8 mouse cellular contexts compared by ENCODE assay signal in genomic region chr2:178327466-178328040, GRCm38 (mm10).
DNase-seq lines count a peak whose midpoint lies in the region; ATAC-seq and TF ChIP-seq lines count a peak whose summit lies in the region.

No protein-coding gene starts in this region.

- DNase-seq in adrenal gland, adult 18-20 months (ENCODE audit: low spot score in 2 of 2), result peak; percentile 6 to 36
- DNase-seq in cerebellum, postnatal 25 days, result peak; percentile 80 to 86
- peak; percentile 36 for DNase-seq in gastrocnemius, adult 18-20 months (ENCODE audit: low spot score)
- peak; percentile 83 for DNase-seq in hindbrain, embryonic 14.5 days (ENCODE audit: low spot score)
- peak; percentile 63 to 77 for DNase-seq in layer of hippocampus, postnatal 25 days (ENCODE audit: extremely low spot score in 1 of 2, low spot score in 1 of 2)
- peak; percentile 41 for DNase-seq in lung, postnatal 0 days (ENCODE audit: low spot score)
- DNase-seq in right cerebral cortex, adult 2 months (ENCODE audit: low spot score in 2 of 2), result peak; percentile 81 to 84
- no peak for DNase-seq in thymus, postnatal 10 days (ENCODE audit: low spot score in 2 of 2)

- peaks cover 8% of the 10 kb centered on the region; the same call in 1 of the 2 replicates for H3K36me3 ChIP-seq in hindbrain, embryonic 14.5 days (replicated peaks; ENCODE audit: control insufficient read depth, insufficient read depth)
- no peaks in the 10 kb centered on the region for H3K36me3 ChIP-seq in lung, postnatal 0 days (ENCODE audit: insufficient read depth, low read length)

- TF ChIP-seq CTCF in lung, postnatal 0 days (IDR thresholded peaks at IDR 0.05), result no peak

- H3K9ac ChIP-seq in hindbrain, embryonic 14.5 days, result peak overlapping the region; percentile 52
- H3K9ac ChIP-seq in lung, postnatal 0 days (replicated peaks; ENCODE audit: low read depth), result no peak overlapping the region

- peak; percentile 92 for ATAC-seq in hindbrain, embryonic 14.5 days (ENCODE audit: low FRiP score)
- ATAC-seq in lung, postnatal 0 days, result peak; percentile 75

- no peaks in the 10 kb centered on the region for H3K9me3 ChIP-seq in hindbrain, embryonic 14.5 days (ENCODE audit: control insufficient read depth, low read length)
- no peaks in the 10 kb centered on the region for H3K9me3 ChIP-seq in lung, postnatal 0 days (ENCODE audit: low read length)

- peak overlapping the region; percentile 26 for H3K4me3 ChIP-seq in hindbrain, embryonic 14.5 days (replicated peaks; ENCODE audit: low read length)
- H3K4me3 ChIP-seq in lung, postnatal 0 days (ENCODE audit: low read depth, low read length), result no peak overlapping the region

- H3K4me1 ChIP-seq in hindbrain, embryonic 14.5 days (replicated peaks; ENCODE audit: control insufficient read depth, insufficient read depth, low read length), result peaks cover 33% of the 10 kb centered on the region
- no peaks in the 10 kb centered on the region for H3K4me1 ChIP-seq in lung, postnatal 0 days (ENCODE audit: insufficient read depth, low read depth, low read length)

- H3K27ac ChIP-seq in hindbrain, embryonic 14.5 days, result peak overlapping the region; percentile 79
- no peak overlapping the region for H3K27ac ChIP-seq in lung, postnatal 0 days (ENCODE audit: low read length)

- 14% methylated on average over 12 of the region's 12 CpGs for WGBS in hindbrain, embryonic 14.5 days
- WGBS in lung, postnatal 0 days, result 10% methylated on average over 12 of the region's 12 CpGs

- no peak for TF ChIP-seq EP300 in lung, postnatal 0 days (IDR thresholded peaks at IDR 0.05)

- peak overlapping the region; percentile 51 for H3K4me2 ChIP-seq in hindbrain, embryonic 14.5 days (replicated peaks)
- no peak overlapping the region for H3K4me2 ChIP-seq in lung, postnatal 0 days (replicated peaks; ENCODE audit: low read depth, low read length)

- H3K27me3 ChIP-seq in hindbrain, embryonic 14.5 days (ENCODE audit: control insufficient read depth, insufficient read depth, low read length), result no peaks in the 10 kb centered on the region
- H3K27me3 ChIP-seq in lung, postnatal 0 days (replicated peaks; ENCODE audit: insufficient read depth, low read length), result no peaks in the 10 kb centered on the region

Comparison
In these comparisons a context has a peak if more than half of its experiments do, and no peak if none do; other contexts are left out.
1. DNase-seq: peak in adrenal gland, adult 18-20 months (2 of 2), cerebellum, postnatal 25 days (2 of 2), gastrocnemius, adult 18-20 months (single experiment), hindbrain, embryonic 14.5 days (single experiment), layer of hippocampus, postnatal 25 days (2 of 2), lung, postnatal 0 days (single experiment) and right cerebral cortex, adult 2 months (2 of 2); none in thymus, postnatal 10 days (0 of 2).